Mouse (Mus musculus): ENCODE results near the gene Cyb561d2. TPM values are rescaled to one million over a fixed set of nuclear protein-coding genes. Genes with fewer than 3 reads are reported as not detected.
"Not testable (repeated sequence)": the region's sequence is repeated elsewhere in the genome, so short reads cannot be mapped to it uniquely, and the experiment has no call there.

Cyb561d2 gene
- polyA plus RNA-seq, 1 experiment from 2014 or later: 23.8 TPM

DNA sequence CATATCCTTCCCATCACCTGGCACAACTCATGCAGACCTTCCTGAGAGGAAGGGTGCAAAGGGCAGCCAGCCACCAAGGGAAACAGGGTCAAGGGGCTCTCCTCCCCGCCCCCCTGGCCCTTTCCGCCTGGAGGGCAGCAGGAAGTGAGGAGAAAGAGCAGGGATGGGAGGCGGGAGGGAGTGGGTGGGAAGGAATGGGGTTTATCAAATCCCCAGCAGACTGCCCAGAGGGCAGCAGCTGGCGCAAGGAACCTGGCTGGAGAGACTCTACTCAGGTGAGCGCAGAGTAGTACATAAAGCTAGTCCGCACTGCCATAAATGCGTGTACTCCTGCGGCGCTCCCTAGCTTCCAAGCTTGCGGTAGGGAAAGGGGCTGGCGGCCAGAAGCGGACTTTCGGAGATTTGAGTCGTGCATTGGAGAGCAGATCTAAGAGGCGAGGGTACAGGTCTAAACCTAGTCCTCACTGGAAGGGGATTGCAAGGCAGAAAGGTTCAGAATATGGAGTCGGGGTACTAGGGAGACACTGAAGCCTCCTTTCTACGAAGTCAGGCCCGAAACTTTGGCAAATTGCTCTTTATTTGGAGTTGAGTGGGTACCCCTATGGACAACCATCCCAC lies 25.8 kb upstream of the Cyb561d2 start, which contains the start of gene Hyal2:
TSS of gene Hyal2 (plus strand) at position 244 of the 618 bp plus-strand sequence.
- Histone ChIP-seq H3K36me3 (ENCODE audit: control insufficient read depth, insufficient read depth, low read length) (peaks cover 19% of the 10 kb centered on the region), H3K27ac (ENCODE audit: low read length) (peak within 1 kb of the TSS; percentile 93), H3K4me3 (ENCODE audit: low read depth, low read length) (peak within 1 kb of the TSS; percentile 71), H3K27me3 (ENCODE audit: control insufficient read depth, insufficient read depth, low read length) (no peaks in the 10 kb centered on the region), H3K9ac (replicated peaks; ENCODE audit: low read depth, low read length) (peak within 1 kb of the TSS; percentile 73), H3K9me3 (ENCODE audit: control insufficient read depth, low read depth, low read length) (no peaks in the 10 kb centered on the region), H3K4me1 (ENCODE audit: control insufficient read depth, insufficient read depth, low read length) (peaks cover 26% of the 10 kb centered on the region), H3K4me2 (replicated peaks; ENCODE audit: low read depth, low read length) (peak within 1 kb of the TSS; percentile 83)
- WGBS: 7% methylated on average over 18 of the region's 18 CpGs
- no peak for ATAC-seq (ENCODE audit: insufficient number of reproducible peaks, insufficient read depth, low FRiP score, low read depth)

DNA sequence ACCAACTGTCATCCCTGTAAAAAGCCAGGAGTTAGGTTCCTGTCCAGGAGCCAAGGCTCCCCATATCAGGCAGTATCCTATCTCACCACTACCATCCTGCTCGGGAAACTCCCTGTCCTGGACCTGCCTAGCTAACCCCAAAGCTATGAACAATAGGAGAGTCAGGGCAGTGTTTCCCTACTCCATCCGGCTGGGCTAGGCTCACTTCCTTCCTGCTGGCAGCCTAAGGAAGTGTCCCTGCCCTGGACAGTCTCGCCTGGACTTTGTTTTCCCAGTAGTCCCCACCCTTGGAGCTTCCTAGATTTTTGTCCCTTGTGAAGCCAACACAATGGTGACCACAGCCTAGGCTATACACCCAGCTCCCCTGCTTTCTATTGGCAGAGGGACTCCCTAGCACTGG lies 24.9 kb upstream of the Cyb561d2 start:
- Histone ChIP-seq H3K4me2 (replicated peaks; ENCODE audit: low read depth, low read length) (no peak overlapping the region), H3K4me3 (ENCODE audit: low read depth, low read length) (no peak overlapping the region), H3K4me1 (ENCODE audit: control insufficient read depth, insufficient read depth, low read length) (peaks cover 26% of the 10 kb centered on the region), H3K36me3 (ENCODE audit: control insufficient read depth, insufficient read depth, low read length) (peaks cover 12% of the 10 kb centered on the region), H3K27ac (ENCODE audit: low read length) (peak overlapping the region; percentile 93; the same call in 1 of the 2 replicates), H3K9ac (replicated peaks; ENCODE audit: low read depth, low read length) (no peak overlapping the region), H3K27me3 (ENCODE audit: control insufficient read depth, insufficient read depth, low read length) (no peaks in the 10 kb centered on the region), H3K9me3 (ENCODE audit: control insufficient read depth, low read depth, low read length) (no peaks in the 10 kb centered on the region)
- no peak for ATAC-seq (ENCODE audit: insufficient number of reproducible peaks, insufficient read depth, low FRiP score, low read depth)
- 62% methylated on average over 3 of the region's 3 CpGs for WGBS

DNA sequence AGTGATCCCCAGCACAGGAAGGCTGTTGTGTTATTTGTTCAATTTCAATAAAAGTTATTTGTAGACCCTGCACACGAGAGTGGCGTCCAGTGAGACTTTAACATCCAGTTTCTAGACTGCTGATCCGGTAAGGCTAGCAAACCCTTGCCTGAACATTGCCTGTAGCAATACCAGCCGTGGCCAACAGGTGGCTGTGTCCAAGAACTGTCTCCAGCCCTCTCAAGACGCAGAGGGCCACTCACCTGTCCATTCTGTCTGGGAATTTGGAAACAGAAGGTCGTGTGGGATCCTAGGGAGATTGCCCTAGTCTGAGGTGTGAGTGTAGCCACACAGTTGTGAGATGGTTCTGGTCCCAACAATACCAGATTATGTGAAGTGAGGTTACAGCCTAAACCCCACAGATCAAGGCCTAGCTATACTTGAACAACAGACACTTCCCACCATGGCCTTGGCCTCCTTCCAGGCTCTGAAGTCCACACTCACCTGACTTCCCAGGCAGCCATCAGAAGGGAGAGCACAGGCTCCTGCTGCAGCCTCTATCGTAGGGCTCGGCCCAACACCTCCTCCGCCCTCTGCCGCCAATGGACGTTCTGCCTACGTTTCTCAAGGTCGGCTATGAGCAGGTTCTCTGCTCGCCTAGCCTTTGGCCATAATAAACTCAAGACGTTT lies 24.2 kb upstream of the Cyb561d2 start:
- no peak overlapping the region for H3K9ac ChIP-seq (replicated peaks; ENCODE audit: low read depth, low read length)
- peaks cover 15% of the 10 kb centered on the region for H3K36me3 ChIP-seq (ENCODE audit: control insufficient read depth, insufficient read depth, low read length)
- ATAC-seq (ENCODE audit: insufficient number of reproducible peaks, insufficient read depth, low FRiP score, low read depth): no peak
- WGBS: 53% methylated on average over 15 of the region's 15 CpGs
- peak overlapping the region; percentile 49; the same call in 1 of the 2 replicates for H3K27ac ChIP-seq (ENCODE audit: low read length)
- no peaks in the 10 kb centered on the region for H3K9me3 ChIP-seq (ENCODE audit: control insufficient read depth, low read depth, low read length)
- H3K27me3 ChIP-seq (ENCODE audit: control insufficient read depth, insufficient read depth, low read length): no peaks in the 10 kb centered on the region
- no peak overlapping the region for H3K4me3 ChIP-seq (ENCODE audit: low read depth, low read length)
- H3K4me2 ChIP-seq (replicated peaks; ENCODE audit: low read depth, low read length): peak overlapping the region; percentile 6; the same call in 1 of the 2 replicates
- H3K4me1 ChIP-seq (ENCODE audit: control insufficient read depth, insufficient read depth, low read length): peaks cover 26% of the 10 kb centered on the region

DNA sequence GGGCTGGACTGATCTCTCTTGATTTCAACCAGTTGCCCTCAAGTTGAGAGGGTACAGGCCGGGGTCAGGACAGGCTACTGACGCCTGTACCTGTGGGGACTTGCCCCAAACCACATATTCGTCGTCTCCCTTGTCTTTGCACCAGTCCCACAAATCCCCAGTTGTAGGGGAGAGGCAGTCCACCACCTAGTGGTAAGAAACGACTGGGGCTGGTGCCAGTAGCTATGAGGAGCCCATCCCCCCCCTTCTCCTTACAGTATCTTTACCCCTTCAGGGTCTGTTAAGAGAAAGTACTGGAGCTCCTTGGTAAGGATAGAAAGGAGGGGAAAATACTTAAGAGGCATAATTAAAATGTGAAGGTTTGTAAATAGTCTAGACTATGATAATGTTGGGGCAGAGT lies 23.6 kb upstream of the Cyb561d2 start:
- not testable (repeated sequence) for H3K4me3 ChIP-seq (ENCODE audit: low read depth, low read length); H3K9me3 ChIP-seq (ENCODE audit: control insufficient read depth, low read depth, low read length); H3K9ac ChIP-seq (replicated peaks; ENCODE audit: low read depth, low read length); ATAC-seq (ENCODE audit: insufficient number of reproducible peaks, insufficient read depth, low FRiP score, low read depth); H3K4me2 ChIP-seq (replicated peaks; ENCODE audit: low read depth, low read length); H3K27me3 ChIP-seq (ENCODE audit: control insufficient read depth, insufficient read depth, low read length)
- WGBS: 52% methylated on average over 5 of the region's 5 CpGs
- Histone ChIP-seq H3K27ac (ENCODE audit: low read length) (0 out of 2 replicates have a peak overlapping the region, but pooled peaks have one; percentile 33), H3K36me3 (ENCODE audit: control insufficient read depth, insufficient read depth, low read length) (peaks cover 20% of the 10 kb centered on the region), H3K4me1 (ENCODE audit: control insufficient read depth, insufficient read depth, low read length) (peaks cover 21% of the 10 kb centered on the region)

DNA sequence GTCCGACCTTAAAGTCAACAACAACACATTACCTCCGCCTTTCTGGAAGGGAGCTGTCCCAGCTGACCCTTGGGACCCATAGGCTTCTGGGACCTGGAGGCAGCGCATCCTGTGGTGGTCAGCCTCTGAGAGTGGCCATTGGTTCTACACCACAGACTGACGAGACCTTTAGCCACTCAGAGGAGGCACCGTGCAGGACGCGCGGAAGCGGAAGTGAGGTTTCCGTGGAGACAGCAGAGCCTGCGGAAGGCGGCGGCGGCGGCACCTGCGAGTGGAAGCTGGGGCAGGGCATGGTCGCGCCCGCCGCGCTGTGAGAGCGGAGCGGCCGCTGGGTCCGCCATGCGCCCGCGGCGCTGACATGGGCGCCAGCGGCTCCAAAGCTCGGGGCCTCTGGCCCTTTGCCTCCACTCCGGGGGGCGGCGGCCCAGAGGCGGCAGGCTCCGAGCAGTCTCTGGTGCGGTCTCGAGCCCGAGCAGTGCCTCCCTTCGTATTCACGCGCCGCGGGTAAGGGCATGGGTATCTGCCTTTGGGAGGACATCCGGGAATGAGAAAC lies 21.1 kb upstream of the Cyb561d2 start, which contains the start of gene Tusc2:
TSS of gene Tusc2 (plus strand) at position 227 of the 553 bp plus-strand sequence.
- H3K9me3 ChIP-seq (ENCODE audit: control insufficient read depth, low read depth, low read length): no peaks in the 10 kb centered on the region
- peak within 1 kb of the TSS; percentile 83 for H3K4me3 ChIP-seq (ENCODE audit: low read depth, low read length)
- WGBS: under 1% methylated on average over 44 of the region's 46 CpGs
- peaks cover 40% of the 10 kb centered on the region for H3K36me3 ChIP-seq (ENCODE audit: control insufficient read depth, insufficient read depth, low read length)
- peaks cover 12% of the 10 kb centered on the region for H3K4me1 ChIP-seq (ENCODE audit: control insufficient read depth, insufficient read depth, low read length)
- H3K9ac ChIP-seq (replicated peaks; ENCODE audit: low read depth, low read length): peak within 1 kb of the TSS; percentile 68
- H3K27me3 ChIP-seq (ENCODE audit: control insufficient read depth, insufficient read depth, low read length): no peaks in the 10 kb centered on the region
- peak; percentile 95 for ATAC-seq (ENCODE audit: insufficient number of reproducible peaks, insufficient read depth, low FRiP score, low read depth)
- H3K4me2 ChIP-seq (replicated peaks; ENCODE audit: low read depth, low read length): peak within 1 kb of the TSS; percentile 83
- peak within 1 kb of the TSS; percentile 63; the same call in 1 of the 2 replicates for H3K27ac ChIP-seq (ENCODE audit: low read length)

DNA sequence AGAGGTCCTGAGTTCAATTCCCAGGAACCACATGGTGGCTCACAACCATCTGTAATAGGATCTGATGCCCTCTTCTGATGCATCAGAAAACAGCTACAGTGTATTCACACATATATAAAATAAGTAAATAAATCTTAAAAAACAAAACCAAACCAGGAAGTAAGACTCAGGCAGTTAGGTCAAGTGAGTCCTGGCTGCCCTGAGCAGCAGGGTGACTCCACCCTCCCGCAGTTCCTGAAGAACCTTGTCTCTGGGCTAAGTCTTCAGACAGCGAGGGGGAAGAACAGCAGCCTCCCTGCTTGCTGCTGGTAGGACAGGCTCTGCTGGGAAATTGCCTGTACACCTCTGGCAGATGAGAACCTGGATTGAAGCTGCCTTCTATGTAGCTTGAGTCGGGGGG lies 14.4 kb upstream of the Cyb561d2 start:
- WGBS: 70% methylated on average over 3 of the region's 3 CpGs
- ATAC-seq (ENCODE audit: insufficient number of reproducible peaks, insufficient read depth, low FRiP score, low read depth): no peak
- no peaks in the 10 kb centered on the region for H3K9me3 ChIP-seq (ENCODE audit: control insufficient read depth, low read depth, low read length)
- no peak overlapping the region for H3K9ac ChIP-seq (replicated peaks; ENCODE audit: low read depth, low read length)
- H3K4me3 ChIP-seq (ENCODE audit: low read depth, low read length): peak overlapping the region; percentile 74; the same call in 1 of the 2 replicates
- H3K4me1 ChIP-seq (ENCODE audit: control insufficient read depth, insufficient read depth, low read length): peaks cover 37% of the 10 kb centered on the region
- no peaks in the 10 kb centered on the region for H3K27me3 ChIP-seq (ENCODE audit: control insufficient read depth, insufficient read depth, low read length)
- 0 out of 2 replicates have a peak overlapping the region, but pooled peaks have one; percentile 15 for H3K27ac ChIP-seq (ENCODE audit: low read length)
- H3K4me2 ChIP-seq (replicated peaks; ENCODE audit: low read depth, low read length): peak overlapping the region; percentile 95
- H3K36me3 ChIP-seq (ENCODE audit: control insufficient read depth, insufficient read depth, low read length): peaks cover 44% of the 10 kb centered on the region

DNA sequence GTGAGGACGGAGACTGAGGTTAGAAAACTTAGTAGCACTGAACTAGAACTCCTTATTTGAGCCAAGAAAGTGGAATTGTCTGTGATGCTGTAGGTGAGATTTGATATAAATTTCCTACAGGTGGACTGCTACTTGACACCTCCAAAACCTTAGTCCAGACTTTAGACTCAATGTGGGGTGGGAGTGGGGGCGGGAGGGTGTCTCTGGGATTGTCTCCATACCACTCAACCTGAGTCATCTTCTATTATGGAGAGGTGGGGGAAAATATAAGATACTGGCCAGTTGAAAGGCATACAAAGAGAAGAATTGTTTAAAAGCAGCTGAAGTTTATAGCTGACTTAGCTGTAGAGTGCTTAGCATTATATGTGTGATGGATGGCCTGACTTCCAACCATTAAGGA lies 13.7 kb upstream of the Cyb561d2 start:
- ATAC-seq (ENCODE audit: insufficient number of reproducible peaks, insufficient read depth, low FRiP score, low read depth): no peak
- H3K27me3 ChIP-seq (ENCODE audit: control insufficient read depth, insufficient read depth, low read length): no peaks in the 10 kb centered on the region
- H3K27ac ChIP-seq (ENCODE audit: low read length): peak overlapping the region; percentile 97
- H3K9me3 ChIP-seq (ENCODE audit: control insufficient read depth, low read depth, low read length): no peaks in the 10 kb centered on the region
- H3K4me1 ChIP-seq (ENCODE audit: control insufficient read depth, insufficient read depth, low read length): peaks cover 43% of the 10 kb centered on the region
- peak overlapping the region; percentile 85 for H3K9ac ChIP-seq (replicated peaks; ENCODE audit: low read depth, low read length)
- H3K36me3 ChIP-seq (ENCODE audit: control insufficient read depth, insufficient read depth, low read length): peaks cover 38% of the 10 kb centered on the region
- H3K4me3 ChIP-seq (ENCODE audit: low read depth, low read length): peak overlapping the region; percentile 74
- peak overlapping the region; percentile 95 for H3K4me2 ChIP-seq (replicated peaks; ENCODE audit: low read depth, low read length)
- 25% methylated on average over 2 of the region's 2 CpGs for WGBS

DNA sequence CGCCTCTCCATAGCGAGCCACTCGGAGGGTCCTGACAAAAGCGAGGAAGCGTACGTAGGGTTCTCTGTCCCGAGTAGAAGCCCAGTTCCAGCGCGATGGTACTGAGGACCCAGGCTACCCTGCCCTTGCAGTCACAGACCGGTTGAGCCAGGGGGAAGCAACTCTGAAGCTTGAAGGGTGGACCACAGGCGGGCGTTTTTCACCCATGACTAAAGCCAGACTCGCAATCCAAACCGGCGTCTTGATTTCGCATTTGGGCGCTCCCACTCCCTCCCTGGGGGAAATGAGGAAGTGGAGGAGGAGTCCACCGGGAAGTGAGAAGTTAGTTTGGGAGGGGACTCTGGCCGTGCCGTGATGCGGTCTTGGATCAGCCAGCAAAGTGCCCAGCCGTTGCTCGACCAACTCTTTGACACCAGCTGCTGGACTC lies 13.1 kb upstream of the Cyb561d2 start:
- Histone ChIP-seq H3K4me2 (replicated peaks; ENCODE audit: low read depth, low read length) (peak overlapping the region; percentile 95), H3K27me3 (ENCODE audit: control insufficient read depth, insufficient read depth, low read length) (no peaks in the 10 kb centered on the region), H3K27ac (ENCODE audit: low read length) (peak overlapping the region; percentile 97), H3K4me1 (ENCODE audit: control insufficient read depth, insufficient read depth, low read length) (peaks cover 46% of the 10 kb centered on the region), H3K9me3 (ENCODE audit: control insufficient read depth, low read depth, low read length) (no peaks in the 10 kb centered on the region), H3K4me3 (ENCODE audit: low read depth, low read length) (peak overlapping the region; percentile 74), H3K9ac (replicated peaks; ENCODE audit: low read depth, low read length) (peak overlapping the region; percentile 85), H3K36me3 (ENCODE audit: control insufficient read depth, insufficient read depth, low read length) (peaks cover 31% of the 10 kb centered on the region)
- WGBS: under 1% methylated on average over 23 of the region's 23 CpGs
- ATAC-seq (ENCODE audit: insufficient number of reproducible peaks, insufficient read depth, low FRiP score, low read depth): no peak
